Mouse (Mus musculus) thymus, adult 2 months (tissue): Measurements from ENCODE around the gene Megf11.

ENCODE experiments used
- CTCF ChIP-seq: fragments of 200-500 bp; IDR thresholded peaks from 2 replicates; pipeline ENCODE4 v1.5.1; 2012; ENCODE audit warnings: mild to moderate bottlenecking, control low read depth, low read length, moderate library complexity, borderline replicate concordance; ENCODE audit not compliant: control insufficient read depth, poor library complexity, insufficient read depth; ENCODE audit errors: extremely low read depth
- POLR2A ChIP-seq: fragments of 200-500 bp; IDR thresholded peaks from 2 replicates; pipeline ENCODE4 v1.6.1; 2012; ENCODE audit warnings: mild to moderate bottlenecking, low read length, control low read depth, moderate library complexity; ENCODE audit not compliant: control insufficient read depth, poor library complexity, insufficient read depth; ENCODE audit errors: extremely low read depth

DNA sequence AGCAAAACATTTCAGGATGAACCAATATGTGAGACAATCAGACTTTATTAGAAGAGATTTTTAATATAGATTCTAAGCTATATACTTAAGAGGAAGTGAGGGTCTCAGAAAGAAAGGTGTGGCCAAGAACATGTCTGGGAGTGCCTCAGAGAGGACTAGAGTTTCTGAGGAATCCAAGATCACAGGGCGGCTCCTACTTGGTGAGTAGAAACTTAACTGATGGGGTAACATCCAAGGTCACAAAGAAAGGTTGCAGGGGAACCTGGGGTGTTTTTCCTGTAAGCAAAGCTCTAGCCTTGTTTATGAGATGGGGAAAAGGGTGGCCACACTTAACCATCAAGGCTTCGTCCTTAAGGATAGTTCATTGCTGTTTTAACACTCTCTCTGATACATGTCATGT lies 353.6 kb downstream of the Megf11 start:
- TF ChIP-seq CTCF, result no peak
- no peak for TF ChIP-seq POLR2A
